16 mouse cellular contexts compared by ENCODE assay signal in the genomic region with DNA sequence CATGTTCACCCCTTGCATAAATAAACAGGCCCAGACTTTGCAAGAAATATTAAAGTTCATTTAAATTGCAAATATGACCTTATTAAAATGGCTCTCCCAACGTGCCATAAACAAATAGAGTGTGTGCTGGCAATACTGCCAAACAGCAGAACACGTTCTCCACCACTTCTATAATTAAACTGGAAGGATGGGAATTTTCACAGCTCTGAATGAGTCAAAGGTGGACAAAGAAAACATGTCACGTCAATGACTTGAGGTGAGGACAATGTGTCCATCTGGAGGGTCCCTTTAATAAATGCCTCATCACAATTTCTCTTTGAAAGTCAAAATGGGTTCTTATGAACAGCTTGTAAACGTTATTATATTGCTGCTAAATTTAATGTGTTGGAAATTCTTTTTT.
"Had no signal": no experiment of that assay in that cellular context is flagged by ENCODE, and none has a peak within 500 bp of the region (broad histone marks: within the 10 kb centered on the region; RNA-seq: fewer than 3 reads in every experiment).

No protein-coding gene starts in this region.

- DNase-seq: lung, postnatal 14 days; lung, postnatal 36 days; right cerebral cortex, postnatal 14 days; thymus, adult 2 months; thymus, postnatal 25 days; thymus, postnatal 4 days had no signal

- H3K27ac ChIP-seq: lung, embryonic 15.5 days; macrophage; midbrain, embryonic 13.5 days; midbrain, embryonic 15.5 days; neural tube, embryonic 12.5 days; stomach, embryonic 15.5 days; stomach, postnatal 0 days had no signal

- ATAC-seq: lung, postnatal 0 days; midbrain, embryonic 13.5 days; midbrain, embryonic 15.5 days had no signal

- H3K9me3 ChIP-seq: lung, embryonic 15.5 days; megakaryocyte, embryonic 14.5 days; midbrain, embryonic 13.5 days; midbrain, embryonic 15.5 days; neural tube, embryonic 12.5 days; stomach, embryonic 15.5 days had no signal

- H3K27me3 ChIP-seq: lung, embryonic 15.5 days; megakaryocyte, embryonic 14.5 days; midbrain, embryonic 13.5 days; midbrain, embryonic 15.5 days; neural tube, embryonic 12.5 days; stomach, embryonic 15.5 days had no signal

- H3K9ac ChIP-seq: lung, embryonic 15.5 days; midbrain, embryonic 13.5 days; midbrain, embryonic 15.5 days; neural tube, embryonic 12.5 days; stomach, embryonic 15.5 days had no signal

- H3K4me1 ChIP-seq: lung, embryonic 15.5 days; megakaryocyte, embryonic 14.5 days; midbrain, embryonic 15.5 days; neural tube, embryonic 12.5 days; stomach, embryonic 15.5 days had no signal

- H3K4me2 ChIP-seq: lung, embryonic 15.5 days; midbrain, embryonic 11.5 days; midbrain, embryonic 13.5 days; midbrain, embryonic 15.5 days; neural tube, embryonic 12.5 days; stomach, embryonic 15.5 days had no signal

- H3K36me3 ChIP-seq: lung, embryonic 15.5 days; midbrain, embryonic 13.5 days; midbrain, embryonic 15.5 days; neural tube, embryonic 12.5 days; stomach, embryonic 15.5 days had no signal

- H3K4me3 ChIP-seq: lung, embryonic 15.5 days; megakaryocyte, embryonic 14.5 days; midbrain, embryonic 13.5 days; midbrain, embryonic 15.5 days; neural tube, embryonic 12.5 days; stomach, embryonic 15.5 days had no signal
